Mouse (Mus musculus): ENCODE data around the gene Jam3. TPM values are rescaled to one million over a fixed set of nuclear protein-coding genes. Genes with fewer than 3 reads are reported as not detected.
A peak's percentile ranks its signal among the peaks of the same experiment; 100 is the strongest.

Gene Jam3
- 127 and 131 TPM in 2 replicates for polyA plus RNA-seq (2016; fragmentation: Nextera tagmentation; extraction: Ambion mirVana)

DNA sequence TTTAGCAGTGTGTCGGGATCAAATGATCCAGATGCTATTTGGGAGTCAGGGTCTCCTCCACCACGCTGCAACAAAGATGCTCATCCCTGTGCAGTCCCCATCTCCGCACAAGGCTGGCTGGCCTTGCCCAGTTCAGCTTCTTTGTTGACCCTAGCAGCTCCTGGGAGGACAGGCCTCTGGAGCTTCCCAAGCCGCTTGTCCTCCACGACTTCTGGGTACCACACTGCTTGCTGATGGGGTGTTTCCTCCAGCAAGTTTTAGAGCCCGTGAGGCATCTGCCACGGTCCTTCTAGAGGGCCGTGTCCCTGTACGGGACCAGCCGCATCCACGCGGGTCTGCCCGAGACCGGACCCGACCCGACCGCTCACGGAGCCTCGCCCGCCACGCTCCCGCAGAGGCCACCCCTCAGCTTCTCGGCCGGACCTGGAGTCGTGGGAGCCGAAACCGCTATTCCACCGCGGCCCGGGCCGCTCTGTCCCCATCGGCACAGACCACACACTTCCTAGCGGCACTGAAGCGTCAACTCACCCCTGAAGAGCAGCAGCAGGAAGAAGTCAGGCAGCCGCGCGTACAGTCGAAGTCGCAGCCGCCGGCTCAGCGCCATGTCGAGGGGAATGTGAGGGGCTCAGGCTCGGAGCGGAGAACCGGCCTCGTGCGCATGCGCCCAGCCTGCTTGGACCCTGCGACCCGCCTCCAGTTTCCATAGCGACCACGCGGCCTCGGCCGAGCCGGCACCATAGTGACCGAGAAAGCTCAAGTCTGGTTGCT lies at the start of gene Jam3:
Jam3 (minus strand) TSS at position 659 of the 768 bp plus-strand sequence.
- Histone ChIP-seq H3K9me3 (no peaks in the 10 kb centered on the region), H3K27me3 (peaks cover 3% of the 10 kb centered on the region; the same call in 1 of the 2 replicates)
- WGBS: under 1% methylated on average over 58 of the region's 58 CpGs

DNA sequence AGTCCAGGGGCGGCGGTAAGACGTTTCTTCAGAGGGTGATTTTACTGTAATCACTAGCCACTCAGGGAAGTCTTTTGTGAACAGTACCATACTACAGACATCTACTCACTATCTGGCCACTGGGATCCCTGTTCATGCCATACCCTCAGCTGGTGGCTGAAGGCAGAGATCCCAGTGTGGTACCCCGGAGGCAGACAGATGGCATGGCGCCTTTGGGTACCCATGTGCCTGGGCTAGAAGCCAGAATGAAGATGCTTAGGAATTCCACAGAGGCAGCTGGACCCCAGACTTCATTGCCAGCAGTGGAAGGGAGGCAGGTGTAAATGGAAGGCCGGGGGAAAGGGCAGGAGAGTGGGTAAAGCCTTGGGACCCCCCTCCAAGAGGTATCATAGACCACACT lies 49.0 kb upstream of the Jam3 start:
- no peaks in the 10 kb centered on the region for H3K27me3 ChIP-seq
- H3K36me3 ChIP-seq: no peaks in the 10 kb centered on the region
- H3K9me3 ChIP-seq: no peaks in the 10 kb centered on the region
- H3K4me2 ChIP-seq: no peak overlapping the region
- no peak overlapping the region for H3K9ac ChIP-seq (replicated peaks)
- H3K27ac ChIP-seq: no peak overlapping the region
- H3K4me3 ChIP-seq (replicated peaks): no peak overlapping the region
- no peak for ATAC-seq (ENCODE audit: insufficient number of reproducible peaks, insufficient read depth, low FRiP score, low TSS enrichment, low read depth)
- H3K4me1 ChIP-seq (replicated peaks): 0 out of 2 replicates have a peak, but pooled peaks cover 7% of the 10 kb centered on the region
- 89% methylated on average over 6 of the region's 6 CpGs for WGBS

More for the DNA sequence above, at the start of gene Jam3:
- peak within 1 kb of the TSS; percentile 66 for H3K4me2 ChIP-seq
- H3K4me3 ChIP-seq (replicated peaks): peak within 1 kb of the TSS; percentile 77
- peaks cover 10% of the 10 kb centered on the region for H3K36me3 ChIP-seq
- H3K4me1 ChIP-seq (replicated peaks): peaks cover 28% of the 10 kb centered on the region
- H3K9ac ChIP-seq (replicated peaks): peak within 1 kb of the TSS; percentile 83
- peak; percentile 91 for ATAC-seq (ENCODE audit: insufficient number of reproducible peaks, insufficient read depth, low FRiP score, low TSS enrichment, low read depth)
- peak within 1 kb of the TSS; percentile 95 for H3K27ac ChIP-seq

DNA sequence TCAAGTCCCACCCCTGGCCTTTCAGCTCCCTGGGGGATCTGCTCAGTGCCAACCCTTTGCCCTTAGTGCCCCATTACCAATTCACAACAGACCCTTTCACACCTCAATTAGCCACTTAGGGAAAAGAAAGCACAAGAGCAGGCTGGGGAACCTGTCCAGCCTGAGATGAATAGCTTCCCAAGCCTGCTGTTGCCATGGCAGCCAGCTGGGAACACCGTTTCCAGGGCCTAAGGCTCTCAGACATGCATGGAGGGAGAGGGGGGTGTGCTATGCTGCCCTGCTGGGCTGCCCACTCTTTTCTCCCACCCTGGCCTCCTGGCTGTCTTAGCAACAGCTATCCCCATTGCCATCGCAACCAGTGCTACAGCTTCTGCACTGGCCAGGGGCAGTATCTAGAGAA lies 47.9 kb upstream of the Jam3 start:
- H3K9ac ChIP-seq (replicated peaks): no peak overlapping the region
- H3K4me1 ChIP-seq (replicated peaks): 0 out of 2 replicates have a peak, but pooled peaks cover 4% of the 10 kb centered on the region
- no peaks in the 10 kb centered on the region for H3K27me3 ChIP-seq
- ATAC-seq (ENCODE audit: insufficient number of reproducible peaks, insufficient read depth, low FRiP score, low TSS enrichment, low read depth): peak; percentile 90
- H3K36me3 ChIP-seq: no peaks in the 10 kb centered on the region
- no peak overlapping the region for H3K4me2 ChIP-seq
- H3K4me3 ChIP-seq (replicated peaks): no peak overlapping the region
- no peak overlapping the region for H3K27ac ChIP-seq
- H3K9me3 ChIP-seq: no peaks in the 10 kb centered on the region
- 5% methylated on average over 2 of the region's 2 CpGs for WGBS

DNA sequence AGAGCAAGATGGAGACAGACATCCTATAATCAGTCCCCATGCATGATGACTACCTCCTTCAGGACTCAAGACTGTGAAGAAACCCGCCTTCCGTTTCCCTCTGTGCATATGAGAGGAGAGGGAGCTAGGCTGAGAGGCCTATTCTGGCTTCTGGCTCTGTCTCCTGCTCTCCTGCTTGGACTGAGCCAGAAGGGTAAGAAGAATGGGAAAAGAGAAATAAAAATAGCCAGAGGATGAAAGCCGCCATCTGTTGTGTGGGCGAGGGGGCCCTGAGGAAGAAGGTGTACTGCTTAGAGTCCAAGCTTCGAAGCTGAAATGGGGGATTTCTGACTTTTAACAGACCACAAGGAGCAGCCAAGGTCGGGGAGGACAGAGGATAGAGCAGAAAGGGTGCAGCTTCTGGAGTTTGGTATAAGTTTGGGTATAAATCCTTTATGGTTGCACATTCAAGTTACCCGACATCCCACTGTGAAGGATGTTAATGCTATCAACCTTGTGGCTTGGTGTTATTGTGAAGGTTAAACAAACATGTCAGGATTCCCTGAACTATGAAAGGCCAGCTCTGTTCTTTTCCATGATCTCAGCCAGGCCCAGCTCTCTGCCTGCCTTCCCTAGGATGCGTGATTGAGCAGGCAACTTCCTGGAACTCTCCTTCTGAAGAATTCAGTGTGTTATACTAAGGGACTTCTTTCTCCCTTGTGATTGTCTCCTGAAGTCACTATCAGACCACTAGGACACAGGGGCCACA lies 46.4 kb upstream of the Jam3 start:
- ATAC-seq (ENCODE audit: insufficient number of reproducible peaks, insufficient read depth, low FRiP score, low TSS enrichment, low read depth): no peak
- H3K9me3 ChIP-seq: no peaks in the 10 kb centered on the region
- 87% methylated on average over 8 of the region's 8 CpGs for WGBS
- H3K27ac ChIP-seq: no peak overlapping the region
- no peak overlapping the region for H3K4me2 ChIP-seq
- no peak overlapping the region for H3K9ac ChIP-seq (replicated peaks)
- 0 out of 2 replicates have a peak, but pooled peaks cover 4% of the 10 kb centered on the region for H3K4me1 ChIP-seq (replicated peaks)
- no peaks in the 10 kb centered on the region for H3K36me3 ChIP-seq
- no peak overlapping the region for H3K4me3 ChIP-seq (replicated peaks)
- no peaks in the 10 kb centered on the region for H3K27me3 ChIP-seq

DNA sequence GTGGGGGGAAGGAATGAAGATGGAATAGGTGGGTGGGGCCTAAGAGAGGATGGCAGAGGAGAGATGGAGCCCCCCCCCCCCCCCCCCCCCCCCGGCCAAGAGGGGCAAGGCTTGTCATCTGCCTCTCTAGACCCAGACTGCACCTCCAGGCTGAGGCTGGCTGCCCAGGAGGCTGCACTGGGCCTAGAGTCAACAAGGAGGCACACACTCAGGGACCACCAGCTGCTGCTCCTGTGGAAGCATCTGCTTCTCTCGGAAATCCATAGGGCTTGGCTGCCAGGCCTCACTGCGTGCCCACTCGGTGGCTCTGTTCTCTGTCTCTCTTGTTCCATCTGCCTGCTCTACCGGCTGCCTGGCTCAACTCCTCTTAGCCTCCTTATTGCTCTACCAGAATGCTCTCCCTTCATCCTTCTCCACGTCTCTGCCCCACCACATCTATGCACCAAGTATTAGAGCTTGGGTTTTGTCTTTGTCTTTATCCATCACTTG lies 38.4 kb upstream of the Jam3 start:
- no peak overlapping the region for H3K4me2 ChIP-seq
- H3K27ac ChIP-seq: no peak overlapping the region
- no peaks in the 10 kb centered on the region for H3K9me3 ChIP-seq
- H3K27me3 ChIP-seq: no peaks in the 10 kb centered on the region
- peaks cover 16% of the 10 kb centered on the region for H3K4me1 ChIP-seq (replicated peaks)
- WGBS: 83% methylated on average over 5 of the region's 6 CpGs
- no peak overlapping the region for H3K9ac ChIP-seq (replicated peaks)
- no peak overlapping the region for H3K4me3 ChIP-seq (replicated peaks)
- H3K36me3 ChIP-seq: no peaks in the 10 kb centered on the region
- no peak for ATAC-seq (ENCODE audit: insufficient number of reproducible peaks, insufficient read depth, low FRiP score, low TSS enrichment, low read depth)

DNA sequence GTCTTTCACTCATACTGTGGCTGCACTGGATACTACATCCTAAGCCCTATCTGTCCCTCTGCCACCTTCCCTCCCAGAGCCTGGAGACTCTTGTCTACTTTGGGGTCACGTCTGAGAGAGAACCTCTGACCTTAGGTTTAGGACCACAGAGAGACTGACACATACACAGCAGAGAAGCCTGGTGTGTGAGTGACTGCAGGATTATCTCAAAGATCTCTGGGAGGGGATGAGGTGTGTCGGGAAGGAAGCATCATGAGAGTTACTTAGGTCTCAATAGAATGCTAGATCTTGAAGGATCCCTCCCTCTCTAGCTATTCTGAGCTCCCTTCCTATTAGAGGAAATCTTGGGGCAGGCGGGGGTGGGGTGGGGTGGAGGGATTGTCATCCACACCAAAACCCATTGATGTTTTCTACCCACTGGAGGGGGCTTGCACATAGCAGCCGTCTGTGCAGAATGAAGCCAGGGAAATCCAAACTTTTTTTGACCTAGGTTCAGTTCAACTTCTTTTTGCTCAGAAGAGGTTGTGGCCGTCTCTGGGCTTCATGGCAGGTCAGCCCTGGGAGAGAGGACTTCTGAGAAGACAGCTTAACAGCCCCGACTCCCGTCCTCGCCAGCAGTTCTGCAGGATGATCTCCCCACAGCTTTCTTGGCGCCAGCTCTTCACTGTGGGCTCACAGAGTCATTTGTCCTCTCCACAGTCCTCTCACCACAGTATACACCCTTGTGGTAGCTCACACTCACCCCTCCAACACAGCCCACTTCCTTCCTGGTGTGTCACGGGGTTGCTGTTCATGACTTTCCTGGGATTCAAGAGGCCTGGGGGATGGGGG lies 37.8 kb upstream of the Jam3 start:
- no peak for ATAC-seq (ENCODE audit: insufficient number of reproducible peaks, insufficient read depth, low FRiP score, low TSS enrichment, low read depth)
- Histone ChIP-seq H3K27ac (no peak overlapping the region), H3K4me2 (no peak overlapping the region; the same call in 1 of the 2 replicates)

DNA sequence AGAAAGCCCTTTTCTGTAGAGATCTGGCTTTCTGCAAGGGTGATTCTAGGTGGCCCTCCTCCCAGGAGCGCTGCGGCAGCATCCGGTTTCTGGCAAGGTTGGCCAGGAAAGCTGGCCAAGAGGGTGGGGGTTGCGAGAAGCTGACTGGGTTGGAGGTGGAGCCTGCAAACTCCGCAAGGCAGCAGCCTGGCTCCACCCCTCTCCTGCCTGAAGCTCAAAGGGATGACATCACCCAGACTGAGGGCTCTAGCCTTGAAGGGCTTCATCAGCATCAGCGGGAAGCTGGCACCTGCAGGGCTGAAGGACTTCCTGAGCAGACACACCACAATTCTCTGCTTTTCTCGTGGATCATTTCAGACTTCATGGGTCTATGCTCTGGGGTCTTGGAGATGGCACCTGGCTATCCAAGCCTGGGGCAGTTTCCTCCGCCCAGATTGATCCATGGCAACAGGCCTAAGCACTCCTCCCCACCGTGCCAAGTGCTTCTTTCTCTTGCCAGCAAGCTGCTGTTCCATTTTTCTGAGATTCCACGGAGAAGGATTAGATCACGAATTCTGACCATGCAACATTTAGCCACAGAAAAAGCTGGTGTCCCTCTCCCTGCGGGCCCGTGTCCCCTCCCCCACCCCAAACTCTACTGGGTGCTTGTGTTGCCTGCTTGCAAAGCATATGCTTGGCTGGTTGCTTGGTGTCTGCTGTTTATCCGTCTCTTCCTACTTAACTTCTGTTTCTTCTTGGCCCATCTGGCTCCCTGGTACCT lies 37.0 kb upstream of the Jam3 start:
- no peaks in the 10 kb centered on the region for H3K36me3 ChIP-seq
- H3K4me3 ChIP-seq (replicated peaks): peak overlapping the region; percentile 33
- H3K9me3 ChIP-seq: no peaks in the 10 kb centered on the region
- ATAC-seq (ENCODE audit: insufficient number of reproducible peaks, insufficient read depth, low FRiP score, low TSS enrichment, low read depth): peak; percentile 85
- peak overlapping the region; percentile 62 for H3K4me2 ChIP-seq
- no peak overlapping the region for H3K9ac ChIP-seq (replicated peaks)
- peaks cover 16% of the 10 kb centered on the region for H3K4me1 ChIP-seq (replicated peaks)
- WGBS: 8% methylated on average over 14 of the region's 14 CpGs
- H3K27ac ChIP-seq: peak overlapping the region; percentile 76
- H3K27me3 ChIP-seq: no peaks in the 10 kb centered on the region

More for the DNA sequence above, 37.8 kb upstream of the Jam3 start:
- no peaks in the 10 kb centered on the region for H3K27me3 ChIP-seq
- H3K4me3 ChIP-seq (replicated peaks): no peak overlapping the region
- H3K4me1 ChIP-seq (replicated peaks): peaks cover 16% of the 10 kb centered on the region
- H3K9me3 ChIP-seq: no peaks in the 10 kb centered on the region
- no peak overlapping the region for H3K9ac ChIP-seq (replicated peaks)
- WGBS: 60% methylated on average over 10 of the region's 10 CpGs
- H3K36me3 ChIP-seq: no peaks in the 10 kb centered on the region

DNA sequence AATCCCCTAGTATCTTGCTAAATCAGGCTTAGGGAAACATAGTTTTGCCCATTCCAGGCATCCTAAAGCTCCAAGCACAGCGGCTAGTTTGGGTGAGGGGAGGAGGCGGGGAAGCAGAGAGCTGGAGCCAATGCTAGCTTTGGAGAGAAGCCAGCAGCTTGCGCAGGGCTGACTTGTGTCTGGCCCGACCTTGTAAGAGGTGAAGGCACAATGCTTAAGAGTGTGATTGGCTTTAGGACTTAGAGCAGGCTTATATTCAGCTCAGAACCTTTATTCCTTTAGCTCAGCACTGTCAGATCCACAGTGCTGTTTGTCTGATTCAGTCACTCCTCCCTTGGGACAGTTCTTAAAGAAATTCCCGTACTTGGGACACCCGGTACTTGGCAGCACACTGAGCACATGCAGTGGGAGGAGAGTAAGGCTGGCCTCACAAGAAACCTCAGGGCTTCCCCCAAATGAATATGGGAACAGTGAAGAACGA lies 36.3 kb upstream of the Jam3 start:
- Histone ChIP-seq H3K9ac (replicated peaks) (no peak overlapping the region), H3K27ac (peak overlapping the region; percentile 76), H3K4me1 (replicated peaks) (peaks cover 16% of the 10 kb centered on the region), H3K9me3 (no peaks in the 10 kb centered on the region), H3K4me3 (replicated peaks) (peak overlapping the region; percentile 33), H3K27me3 (no peaks in the 10 kb centered on the region), H3K4me2 (peak overlapping the region; percentile 62), H3K36me3 (no peaks in the 10 kb centered on the region)
- ATAC-seq (ENCODE audit: insufficient number of reproducible peaks, insufficient read depth, low FRiP score, low TSS enrichment, low read depth): peak; percentile 58
- WGBS: 3% methylated on average over 7 of the region's 7 CpGs

DNA sequence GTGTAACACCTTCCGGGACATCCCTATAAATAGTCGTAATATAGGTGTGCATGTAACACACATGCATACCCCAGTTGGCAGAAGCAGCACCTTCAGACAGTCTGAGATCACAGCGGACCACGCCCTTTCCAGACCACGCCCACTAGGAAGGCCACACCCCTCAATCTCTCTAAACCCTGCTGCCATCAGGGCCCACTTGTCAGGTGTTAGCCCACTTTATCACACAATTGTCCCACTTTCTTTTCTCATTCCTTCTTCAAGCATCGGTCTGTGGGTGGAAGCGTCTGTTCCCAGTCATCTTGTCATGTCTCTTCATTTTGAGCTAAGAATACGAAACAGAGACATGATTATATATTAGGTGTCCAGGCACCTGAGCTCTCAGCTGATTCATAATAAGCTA lies 35.2 kb upstream of the Jam3 start:
- no peak overlapping the region for H3K4me2 ChIP-seq
- H3K36me3 ChIP-seq: no peaks in the 10 kb centered on the region
- H3K9me3 ChIP-seq: no peaks in the 10 kb centered on the region
- no peaks in the 10 kb centered on the region for H3K27me3 ChIP-seq
- ATAC-seq (ENCODE audit: insufficient number of reproducible peaks, insufficient read depth, low FRiP score, low TSS enrichment, low read depth): no peak
- WGBS: 76% methylated on average over 8 of the region's 8 CpGs
- H3K9ac ChIP-seq (replicated peaks): no peak overlapping the region
- H3K27ac ChIP-seq: no peak overlapping the region
- H3K4me3 ChIP-seq (replicated peaks): no peak overlapping the region
- H3K4me1 ChIP-seq (replicated peaks): peaks cover 16% of the 10 kb centered on the region

DNA sequence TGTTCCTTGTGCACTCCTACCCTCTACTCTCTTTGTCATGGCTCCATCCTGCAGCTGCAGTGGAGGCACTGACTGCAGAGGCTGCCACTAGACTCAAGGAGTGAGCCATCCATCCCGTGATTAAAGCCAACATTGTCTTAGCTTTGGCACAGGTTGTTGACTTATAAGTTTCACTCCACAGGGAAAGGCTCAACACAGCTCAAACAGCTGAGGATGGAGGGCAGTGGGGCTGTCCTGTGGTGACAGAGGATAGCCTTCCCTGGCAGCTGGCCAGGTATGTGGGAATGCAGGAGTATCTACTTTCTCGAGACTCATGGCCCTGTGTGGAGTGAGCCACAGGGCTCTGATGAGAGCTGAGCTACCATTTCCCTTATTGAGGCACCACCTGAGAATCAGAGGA lies 34.1 kb upstream of the Jam3 start:
- no peaks in the 10 kb centered on the region for H3K36me3 ChIP-seq
- H3K4me3 ChIP-seq (replicated peaks): no peak overlapping the region
- H3K9me3 ChIP-seq: no peaks in the 10 kb centered on the region
- no peak overlapping the region for H3K4me2 ChIP-seq
- ATAC-seq (ENCODE audit: insufficient number of reproducible peaks, insufficient read depth, low FRiP score, low TSS enrichment, low read depth): no peak
- no peak overlapping the region for H3K27ac ChIP-seq
- no peak overlapping the region for H3K9ac ChIP-seq (replicated peaks)
- no peaks in the 10 kb centered on the region for H3K27me3 ChIP-seq
- 69% methylated on average over 2 of the region's 2 CpGs for WGBS
- peaks cover 16% of the 10 kb centered on the region for H3K4me1 ChIP-seq (replicated peaks)
